Mouse (Mus musculus) thymus, adult 2 months (tissue): Measurements from ENCODE around the gene Kalrn.

Experiments used
- CTCF ChIP-seq: fragments of 200-500 bp; IDR thresholded peaks from 2 replicates; pipeline ENCODE4 v1.5.1; 2012; ENCODE audit warnings: mild to moderate bottlenecking, control low read depth, low read length, moderate library complexity, borderline replicate concordance; ENCODE audit not compliant: control insufficient read depth, poor library complexity, insufficient read depth; ENCODE audit errors: extremely low read depth
- POLR2A ChIP-seq: fragments of 200-500 bp; IDR thresholded peaks from 2 replicates; pipeline ENCODE4 v1.6.1; 2012; ENCODE audit warnings: mild to moderate bottlenecking, low read length, control low read depth, moderate library complexity; ENCODE audit not compliant: control insufficient read depth, poor library complexity, insufficient read depth; ENCODE audit errors: extremely low read depth

- no peak for TF ChIP-seq POLR2A
- no peak for TF ChIP-seq CTCF
Observed at GRCm38 (mm10) chr16:33932126-33932525, 641.2 kb downstream of the Kalrn start.
